Mouse (Mus musculus) myocyte (in vitro differentiated cells): ENCODE measurements around the gene Pex26. TPM values are rescaled to one million over a fixed set of nuclear protein-coding genes. Genes with fewer than 3 reads are reported as not detected.

Source experiments
- H3K27me3 ChIP-seq: one replicate; pipeline ENCODE4 v1.6.1; 2011; ENCODE audit not compliant: control insufficient read depth, insufficient read depth, insufficient read length
- H3K36me3 ChIP-seq: one replicate; pipeline ENCODE4 v1.6.1; 2011; ENCODE audit not compliant: control insufficient read depth, insufficient read depth
- H3K4me2 ChIP-seq: one replicate; pipeline ENCODE4 v1.6.1; 2011; ENCODE audit warnings: low read depth, control low read depth
- H3K4me3 ChIP-seq: one replicate; pipeline ENCODE4 v1.5.1; 2011; ENCODE audit warnings: mild to moderate bottlenecking, control low read depth, moderate library complexity
- H3K79me2 ChIP-seq: one replicate; pipeline ENCODE4 v1.6.1; 2011; ENCODE audit not compliant: control insufficient read depth, insufficient read depth
- H3ac ChIP-seq: one replicate; pipeline ENCODE4 v1.6.1; 2011; ENCODE audit not compliant: control insufficient read depth, insufficient read length
- CEBPB ChIP-seq: IDR thresholded peaks from 2 replicates; pipeline ENCODE4 v1.6.1; 2011; ENCODE audit warnings: mild to moderate bottlenecking, moderate library complexity; ENCODE audit not compliant: poor library complexity, insufficient read depth, severe bottlenecking
- E2F4 ChIP-seq: IDR thresholded peaks from one replicate; pipeline ENCODE4 v1.6.1; 2011; ENCODE audit warnings: mild to moderate bottlenecking, control low read depth, moderate library complexity; ENCODE audit not compliant: insufficient read depth
- MAX ChIP-seq: IDR thresholded peaks from one replicate; pipeline ENCODE4 v1.6.1; 2011; ENCODE audit warnings: low read depth, mild to moderate bottlenecking, control low read depth
- MYOD1 ChIP-seq, 3 experiments: IDR thresholded peaks; one replicate each; pipeline ENCODE4 v1.6.1; 2011; ENCODE audit warnings: control low read depth in 2 of 3, low read depth in 2 of 3, mild to moderate bottlenecking in 2 of 3, moderate library complexity in 1 of 3; ENCODE audit not compliant: insufficient read length in 2 of 3, control insufficient read depth in 1 of 3
- MYOG ChIP-seq, 3 experiments: IDR thresholded peaks; one replicate each; pipeline ENCODE4 v1.6.1; 2011; ENCODE audit warnings: control low read depth in 2 of 3, low read depth in 2 of 3, mild to moderate bottlenecking in 2 of 3; ENCODE audit not compliant: insufficient read length in 2 of 3, control insufficient read depth in 1 of 3, insufficient read depth in 1 of 3
- POLR2A ChIP-seq: IDR thresholded peaks from one replicate; pipeline ENCODE4 v1.6.1; 2011; ENCODE audit warnings: low read depth, mild to moderate bottlenecking, control low read depth, moderate library complexity; ENCODE audit not compliant: insufficient read length
- POLR2AphosphoS2 ChIP-seq: IDR thresholded peaks from one replicate; pipeline ENCODE4 v1.6.1; 2011; ENCODE audit warnings: low read depth, control low read depth; ENCODE audit not compliant: insufficient read length
- REST ChIP-seq: IDR thresholded peaks from one replicate; pipeline ENCODE4 v1.6.1; 2011; ENCODE audit warnings: mild to moderate bottlenecking, control low read depth, moderate library complexity; ENCODE audit not compliant: insufficient read depth, insufficient read length
- SRF ChIP-seq: IDR thresholded peaks from one replicate; pipeline ENCODE4 v1.6.1; 2011; ENCODE audit warnings: low read depth; ENCODE audit not compliant: control insufficient read depth, insufficient read length
- TCF12 ChIP-seq: IDR thresholded peaks from one replicate; pipeline ENCODE4 v1.6.1; 2011; ENCODE audit warnings: mild to moderate bottlenecking, control low read depth; ENCODE audit not compliant: poor library complexity, insufficient read depth, severe bottlenecking
- TCF3 ChIP-seq: IDR thresholded peaks from one replicate; pipeline ENCODE4 v1.6.1; 2011; ENCODE audit warnings: low read depth, control low read depth; ENCODE audit not compliant: insufficient read length
- USF1 ChIP-seq: IDR thresholded peaks from one replicate; pipeline ENCODE4 v1.6.1; 2011; ENCODE audit warnings: low read depth, mild to moderate bottlenecking, control low read depth, moderate library complexity
- polyA plus RNA-seq: library from polyadenylated mRNA; unstranded; fragments of >200 nt; fragmentation: generic; extraction: Trizol; gene quantifications from one replicate; pipeline ENCODE4 v1.2.1, GENCODE M21; 2012; ENCODE audit warnings: missing spikeins

Gene Pex26
- polyA plus RNA-seq, 1 experiment, result 2.0 TPM

GRCm38 (mm10) chr6:121221876-121222597 is 38.6 kb downstream of the Pex26 start:
- TF ChIP-seq TCF3 (no peak), CEBPB (no peak), POLR2AphosphoS2 (no peak), POLR2A (no peak), USF1 (no peak), MAX (no peak), E2F4 (no peak), REST (no peak), TCF12 (no peak), MYOD1 (IDR thresholded peaks at IDR 0.05; ENCODE audit: control insufficient read depth in 1 of 3, insufficient read length in 2 of 3, low read depth in 2 of 3) (no peak), MYOG (IDR thresholded peaks at IDR 0.05; ENCODE audit: control insufficient read depth in 1 of 3, insufficient read depth in 1 of 3, insufficient read length in 2 of 3, low read depth in 2 of 3) (no peak), SRF (no peak)
- Histone ChIP-seq H3K27me3 (peaks cover 15% of the 10 kb centered on the region), H3K4me2 (no peak overlapping the region)

GRCm38 (mm10) chr6:121223001-121223400 is 39.5 kb downstream of the Pex26 start:
- TF ChIP-seq TCF12 (no peak), TCF3 (no peak), MYOD1 (IDR thresholded peaks at IDR 0.05; ENCODE audit: control insufficient read depth in 1 of 3, insufficient read length in 2 of 3, low read depth in 2 of 3) (no peak), POLR2AphosphoS2 (no peak), E2F4 (no peak), CEBPB (no peak), USF1 (no peak), POLR2A (no peak), SRF (no peak), MAX (no peak), REST (no peak), MYOG (IDR thresholded peaks at IDR 0.05; ENCODE audit: control insufficient read depth in 1 of 3, insufficient read depth in 1 of 3, insufficient read length in 2 of 3, low read depth in 2 of 3) (no peak)
- peaks cover 15% of the 10 kb centered on the region for H3K27me3 ChIP-seq
- no peak overlapping the region for H3ac ChIP-seq
- no peak overlapping the region for H3K4me2 ChIP-seq
- H3K4me3 ChIP-seq, result no peak overlapping the region
- no peaks in the 10 kb centered on the region for H3K79me2 ChIP-seq
- H3K36me3 ChIP-seq, result no peaks in the 10 kb centered on the region

More at GRCm38 (mm10) chr6:121221876-121222597, 38.6 kb downstream of the Pex26 start:
- Histone ChIP-seq H3ac (no peak overlapping the region), H3K79me2 (no peaks in the 10 kb centered on the region), H3K4me3 (no peak overlapping the region), H3K36me3 (no peaks in the 10 kb centered on the region)

GRCm38 (mm10) chr6:121224067-121224466 is 40.6 kb downstream of the Pex26 start:
- TF ChIP-seq MYOG (IDR thresholded peaks at IDR 0.05; ENCODE audit: control insufficient read depth in 1 of 3, insufficient read depth in 1 of 3, insufficient read length in 2 of 3, low read depth in 2 of 3) (no peak), CEBPB (no peak), MAX (no peak)
- Histone ChIP-seq H3K36me3 (no peaks in the 10 kb centered on the region), H3K27me3 (peaks cover 15% of the 10 kb centered on the region), H3K4me2 (no peak overlapping the region), H3ac (no peak overlapping the region), H3K79me2 (no peaks in the 10 kb centered on the region), H3K4me3 (no peak overlapping the region)

- H3K4me3 ChIP-seq, result no peak overlapping the region
- H3K4me2 ChIP-seq, result no peak overlapping the region
- peaks cover 15% of the 10 kb centered on the region for H3K27me3 ChIP-seq
- no peaks in the 10 kb centered on the region for H3K79me2 ChIP-seq
- no peaks in the 10 kb centered on the region for H3K36me3 ChIP-seq
- H3ac ChIP-seq, result no peak overlapping the region
- TF ChIP-seq POLR2AphosphoS2 (no peak), CEBPB (no peak), E2F4 (no peak), USF1 (no peak), POLR2A (no peak), MYOG (IDR thresholded peaks at IDR 0.05; ENCODE audit: control insufficient read depth in 1 of 3, insufficient read depth in 1 of 3, insufficient read length in 2 of 3, low read depth in 2 of 3) (no peak), MYOD1 (IDR thresholded peaks at IDR 0.05; ENCODE audit: control insufficient read depth in 1 of 3, insufficient read length in 2 of 3, low read depth in 2 of 3) (no peak), TCF3 (no peak), SRF (no peak), REST (no peak), TCF12 (no peak), MAX (no peak)
These were observed 41.5 kb downstream of the Pex26 start for GRCm38 (mm10) chr6:121224993-121225392.
